Mouse (Mus musculus): ENCODE measurements at regions not wholly inside any gene's neighbourhood (a gene's known extent, or its start where the extent isn't known, plus 50 kb on each side); places are given as distances from the start of the nearest gene placed in this dataset.
A peak's percentile ranks its signal among the peaks of the same experiment; 100 is the strongest.

- Histone ChIP-seq H3K4me3 (no peak overlapping the region), H3K27ac (no peak overlapping the region), H3K4me1 (no peaks in the 10 kb centered on the region), H3K36me3 (no peaks in the 10 kb centered on the region), H3K4me2 (no peak overlapping the region), H3K27me3 (no peaks in the 10 kb centered on the region), H3K9me3 (no peaks in the 10 kb centered on the region), H3K9ac (no peak overlapping the region)
- 68% methylated on average over 2 of the region's 2 CpGs for WGBS
- ATAC-seq (ENCODE audit: borderline replicate concordance, extremely low read depth, low FRiP score, low TSS enrichment) = no peak
Observed at GRCm38 (mm10) chr13:85570886-85571527, 282.1 kb upstream of the Rasa1 start.

GRCm38 (mm10) chr13:85557821-85558220, 268.9 kb upstream of the Rasa1 start:
- Histone ChIP-seq H3K4me3 (no peak overlapping the region), H3K4me2 (no peak overlapping the region), H3K9ac (no peak overlapping the region), H3K27ac (no peak overlapping the region), H3K36me3 (no peaks in the 10 kb centered on the region), H3K27me3 (no peaks in the 10 kb centered on the region), H3K9me3 (no peaks in the 10 kb centered on the region), H3K4me1 (no peaks in the 10 kb centered on the region)
- 70% methylated on average over 2 of the region's 2 CpGs for WGBS
- no peak for ATAC-seq (ENCODE audit: borderline replicate concordance, extremely low read depth, low FRiP score, low TSS enrichment)

GRCm38 (mm10) chr13:85556101-85556853, 267.3 kb upstream of the Rasa1 start:
- peak; percentile 83 for ATAC-seq (ENCODE audit: borderline replicate concordance, extremely low read depth, low FRiP score, low TSS enrichment)
- Histone ChIP-seq H3K4me2 (no peak overlapping the region), H3K4me3 (no peak overlapping the region)

DNA sequence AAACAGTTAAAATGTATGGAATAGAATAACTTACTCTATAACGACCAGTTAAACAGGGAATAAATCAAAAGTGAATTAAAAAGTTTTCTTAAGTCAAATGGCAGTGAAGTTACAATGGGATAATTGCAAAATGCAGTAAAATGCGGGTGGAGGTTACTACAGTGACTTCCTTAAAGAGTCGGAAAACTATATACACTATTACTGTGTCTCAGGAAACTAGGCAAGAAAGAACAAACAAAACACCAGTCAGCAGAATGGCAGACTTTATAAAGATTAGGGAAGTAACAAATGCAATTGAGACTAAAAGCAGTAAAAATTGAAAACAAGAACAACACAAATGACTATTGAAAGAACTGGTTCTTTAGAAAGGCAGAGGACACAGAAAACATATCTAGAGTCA, 264.1 kb upstream of the Rasa1 start:
- Histone ChIP-seq H3K9ac (no peak overlapping the region), H3K9me3 (no peaks in the 10 kb centered on the region), H3K27me3 (no peaks in the 10 kb centered on the region), H3K4me1 (no peaks in the 10 kb centered on the region), H3K4me3 (no peak overlapping the region), H3K27ac (no peak overlapping the region), H3K4me2 (no peak overlapping the region), H3K36me3 (no peaks in the 10 kb centered on the region)
- ATAC-seq (ENCODE audit: borderline replicate concordance, extremely low read depth, low FRiP score, low TSS enrichment) = no peak
- WGBS = 72% methylated on average over 3 of the region's 3 CpGs

More at GRCm38 (mm10) chr13:85556101-85556853, 267.3 kb upstream of the Rasa1 start:
- no peak overlapping the region for H3K9ac ChIP-seq
- no peaks in the 10 kb centered on the region for H3K27me3 ChIP-seq
- no peaks in the 10 kb centered on the region for H3K4me1 ChIP-seq
- no peaks in the 10 kb centered on the region for H3K9me3 ChIP-seq
- 6% methylated on average over 5 of the region's 5 CpGs for WGBS
- no peaks in the 10 kb centered on the region for H3K36me3 ChIP-seq
- H3K27ac ChIP-seq = no peak overlapping the region

DNA sequence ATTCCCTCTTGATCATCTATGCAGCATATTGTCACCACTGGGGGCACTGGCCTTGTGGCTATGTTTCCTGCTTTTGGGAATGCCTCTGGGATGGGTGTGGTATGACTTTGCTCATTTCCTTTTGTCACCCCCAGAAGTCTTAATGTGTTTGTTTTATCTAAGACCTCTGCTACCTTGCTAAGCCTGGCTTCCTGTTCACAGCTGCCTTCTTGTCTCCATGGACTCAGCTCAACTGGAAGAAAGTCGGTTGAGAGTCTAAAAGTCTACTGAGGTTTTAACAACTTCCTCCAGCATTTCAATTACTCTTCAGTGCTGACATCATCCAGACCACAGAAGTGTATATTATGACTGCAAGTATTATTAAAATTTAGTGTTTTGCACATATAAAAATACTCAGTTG, 220.7 kb upstream of the Rasa1 start:
- no peak for ATAC-seq (ENCODE audit: borderline replicate concordance, extremely low read depth, low FRiP score, low TSS enrichment)
- Histone ChIP-seq H3K27ac (no peak overlapping the region), H3K4me1 (no peaks in the 10 kb centered on the region), H3K36me3 (no peaks in the 10 kb centered on the region), H3K4me3 (no peak overlapping the region), H3K27me3 (no peaks in the 10 kb centered on the region), H3K9ac (no peak overlapping the region), H3K9me3 (no peaks in the 10 kb centered on the region), H3K4me2 (no peak overlapping the region)
- WGBS = 22% methylated on average over 1 of the region's 1 CpGs

DNA sequence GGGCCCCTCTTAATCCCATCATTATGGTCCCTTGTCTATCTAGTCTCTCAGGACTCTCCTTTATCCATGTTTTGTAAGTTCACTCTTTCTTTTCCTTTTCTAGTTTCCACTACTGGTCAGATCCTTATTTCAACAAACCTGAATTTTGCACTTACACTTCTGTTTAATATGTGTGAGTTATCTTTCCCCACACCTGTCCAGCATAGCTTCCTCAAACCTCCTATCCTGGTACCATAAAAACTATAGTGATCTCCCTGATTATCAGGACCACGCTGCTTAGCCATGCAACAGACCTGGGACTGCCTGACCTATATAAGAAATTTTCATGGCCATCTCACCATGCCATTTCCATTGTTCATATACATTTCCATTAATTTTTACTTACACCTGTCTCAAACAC, 219.6 kb upstream of the Rasa1 start:
- whole genome bisulfite sequencing = 84% methylated on average over 1 of the region's 1 CpGs
- no peak overlapping the region for H3K9ac ChIP-seq
- H3K4me3 ChIP-seq = no peak overlapping the region
- H3K27ac ChIP-seq = no peak overlapping the region
- ATAC-seq (ENCODE audit: borderline replicate concordance, extremely low read depth, low FRiP score, low TSS enrichment) = no peak
- no peaks in the 10 kb centered on the region for H3K4me1 ChIP-seq
- no peaks in the 10 kb centered on the region for H3K27me3 ChIP-seq
- no peak overlapping the region for H3K4me2 ChIP-seq
- no peaks in the 10 kb centered on the region for H3K9me3 ChIP-seq
- H3K36me3 ChIP-seq = no peaks in the 10 kb centered on the region

GRCm38 (mm10) chr13:85507374-85508101, 218.6 kb upstream of the Rasa1 start:
- no peak; the same call in 1 of the 2 replicates for ATAC-seq (ENCODE audit: borderline replicate concordance, extremely low read depth, low FRiP score, low TSS enrichment)
- no peak overlapping the region for H3K27ac ChIP-seq
- WGBS = 29% methylated on average over 6 of the region's 6 CpGs
- no peaks in the 10 kb centered on the region for H3K9me3 ChIP-seq
- H3K4me1 ChIP-seq = no peaks in the 10 kb centered on the region
- no peaks in the 10 kb centered on the region for H3K27me3 ChIP-seq
- H3K4me2 ChIP-seq = no peak overlapping the region
- no peak overlapping the region for H3K4me3 ChIP-seq
- no peak overlapping the region for H3K9ac ChIP-seq
- no peaks in the 10 kb centered on the region for H3K36me3 ChIP-seq

DNA sequence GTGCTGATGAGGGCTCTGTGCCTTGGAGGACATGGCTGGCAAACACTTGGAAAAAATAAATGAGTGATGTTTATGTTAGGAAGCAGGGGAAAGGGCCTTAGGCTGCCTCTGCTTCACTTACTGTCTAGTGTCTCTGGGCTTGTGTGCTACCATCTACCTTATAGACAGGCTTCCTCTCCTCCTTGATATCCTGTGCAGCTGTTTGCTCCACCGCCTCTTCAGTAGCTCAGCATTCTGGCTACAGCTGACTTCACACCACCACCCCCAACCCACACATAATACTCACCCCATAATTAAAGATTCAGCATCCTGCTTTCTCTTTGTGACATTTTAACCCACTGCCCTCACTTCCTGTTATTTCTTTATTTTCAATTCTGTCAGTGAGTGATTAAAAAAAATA, 217.9 kb upstream of the Rasa1 start:
- H3K4me3 ChIP-seq = no peak overlapping the region
- H3K27ac ChIP-seq = no peak overlapping the region
- H3K36me3 ChIP-seq = no peaks in the 10 kb centered on the region
- WGBS = 38% methylated on average over 1 of the region's 1 CpGs
- ATAC-seq (ENCODE audit: borderline replicate concordance, extremely low read depth, low FRiP score, low TSS enrichment) = no peak
- H3K27me3 ChIP-seq = no peaks in the 10 kb centered on the region
- H3K4me2 ChIP-seq = no peak overlapping the region
- no peak overlapping the region for H3K9ac ChIP-seq
- H3K9me3 ChIP-seq = no peaks in the 10 kb centered on the region
- no peaks in the 10 kb centered on the region for H3K4me1 ChIP-seq

DNA sequence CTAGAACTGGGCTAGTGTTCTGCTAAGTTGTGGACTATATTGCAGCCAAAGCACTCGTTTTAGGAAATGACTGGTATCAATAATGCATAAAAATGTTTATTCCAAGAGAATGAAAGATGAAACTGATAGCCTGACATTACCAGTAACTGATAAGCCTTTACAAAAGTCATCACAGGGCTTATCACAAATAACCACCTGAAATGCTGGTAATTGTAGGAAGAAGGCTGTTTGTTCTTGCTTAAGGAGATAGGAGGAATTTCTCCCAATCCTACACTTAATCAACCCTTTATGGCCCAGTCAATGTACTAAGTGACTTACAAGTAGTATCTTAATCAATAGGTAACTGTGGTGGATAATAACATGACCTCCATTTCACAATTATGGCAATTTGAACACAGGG, 217.1 kb upstream of the Rasa1 start:
- H3K4me2 ChIP-seq = no peak overlapping the region
- no peaks in the 10 kb centered on the region for H3K4me1 ChIP-seq
- 33% methylated on average over 1 of the region's 1 CpGs for WGBS
- H3K27me3 ChIP-seq = no peaks in the 10 kb centered on the region
- no peaks in the 10 kb centered on the region for H3K36me3 ChIP-seq
- H3K27ac ChIP-seq = no peak overlapping the region
- no peaks in the 10 kb centered on the region for H3K9me3 ChIP-seq
- H3K4me3 ChIP-seq = no peak overlapping the region
- no peak for ATAC-seq (ENCODE audit: borderline replicate concordance, extremely low read depth, low FRiP score, low TSS enrichment)
- no peak overlapping the region for H3K9ac ChIP-seq

GRCm38 (mm10) chr13:85505046-85505445, 216.1 kb upstream of the Rasa1 start:
- no peaks in the 10 kb centered on the region for H3K9me3 ChIP-seq
- no peaks in the 10 kb centered on the region for H3K4me1 ChIP-seq
- no peak overlapping the region for H3K27ac ChIP-seq
- WGBS = 44% methylated on average over 4 of the region's 4 CpGs
- H3K36me3 ChIP-seq = no peaks in the 10 kb centered on the region
- H3K9ac ChIP-seq = no peak overlapping the region
- H3K4me3 ChIP-seq = no peak overlapping the region
- no peaks in the 10 kb centered on the region for H3K27me3 ChIP-seq
- no peak overlapping the region for H3K4me2 ChIP-seq
- ATAC-seq (ENCODE audit: borderline replicate concordance, extremely low read depth, low FRiP score, low TSS enrichment) = no peak

DNA sequence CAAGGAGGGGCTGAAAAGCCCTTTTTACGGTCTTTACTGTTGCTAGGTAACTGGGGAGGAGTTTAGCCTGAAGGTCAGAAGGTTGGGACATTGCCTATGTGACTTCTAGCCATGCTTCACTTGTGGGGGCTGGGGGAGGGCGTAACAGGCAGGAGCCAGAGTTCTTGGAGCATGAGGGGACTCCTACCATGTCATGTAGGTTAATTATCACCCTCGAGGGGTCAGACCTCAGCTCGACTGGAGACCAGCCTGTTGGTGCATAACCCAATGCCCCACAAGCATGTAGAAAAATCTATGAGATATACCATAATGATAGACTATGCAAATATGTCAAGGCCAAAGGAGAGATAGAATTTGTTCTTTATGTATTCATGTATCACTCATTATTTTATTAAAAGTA, 215.1 kb upstream of the Rasa1 start:
- no peak overlapping the region for H3K4me2 ChIP-seq
- ATAC-seq (ENCODE audit: borderline replicate concordance, extremely low read depth, low FRiP score, low TSS enrichment) = no peak

GRCm38 (mm10) chr13:85498696-85499095, 209.8 kb upstream of the Rasa1 start:
- no peaks in the 10 kb centered on the region for H3K36me3 ChIP-seq
- H3K9me3 ChIP-seq = no peaks in the 10 kb centered on the region
- WGBS = 68% methylated on average over 2 of the region's 2 CpGs
- ATAC-seq (ENCODE audit: borderline replicate concordance, extremely low read depth, low FRiP score, low TSS enrichment) = no peak
- no peak overlapping the region for H3K4me2 ChIP-seq
- no peak overlapping the region for H3K4me3 ChIP-seq
- H3K9ac ChIP-seq = no peak overlapping the region
- H3K27ac ChIP-seq = no peak overlapping the region
- H3K4me1 ChIP-seq = no peaks in the 10 kb centered on the region
- no peaks in the 10 kb centered on the region for H3K27me3 ChIP-seq

More for the DNA sequence above, 215.1 kb upstream of the Rasa1 start:
- Histone ChIP-seq H3K4me3 (no peak overlapping the region), H3K9ac (no peak overlapping the region), H3K9me3 (no peaks in the 10 kb centered on the region), H3K4me1 (no peaks in the 10 kb centered on the region), H3K36me3 (no peaks in the 10 kb centered on the region), H3K27ac (no peak overlapping the region), H3K27me3 (no peaks in the 10 kb centered on the region)
- 43% methylated on average over 4 of the region's 4 CpGs for WGBS

Data from lung, embryonic 15.5 days (tissue).